Mouse (Mus musculus) lung, postnatal 0 days (tissue): ENCODE results near the gene Zcchc8. TPM values are rescaled to one million over a fixed set of nuclear protein-coding genes. Genes with fewer than 3 reads are reported as not detected.

ENCODE experiments used
- ATAC-seq: fragments of 200-750 bp; cut with Nextera tagmentation; 2 replicates; pipeline ENCODE4 v1.8.0; 2017; ENCODE audit warnings: moderate library complexity
- DNase-seq: peaks from one replicate; pipeline ENCODE4 v3.0.0-alpha.2; 2016; ENCODE audit warnings: low spot score
- H3K27ac ChIP-seq: fragments of 300-500 bp; sonication (generic); 2 replicates; pipeline ENCODE4 v1.5.1; 2014; ENCODE audit warnings: antibody characterized with exemption, mild to moderate bottlenecking, low read length, mixed read lengths
- H3K27me3 ChIP-seq: fragments of 300-500 bp; sonication (generic); replicated peaks from 2 replicates; pipeline ENCODE4 v1.6.1; 2014; ENCODE audit warnings: low read length, mixed read lengths; ENCODE audit not compliant: insufficient read depth
- H3K36me3 ChIP-seq: fragments of 300-500 bp; sonication (generic); 2 replicates; pipeline ENCODE4 v1.6.1; 2014; ENCODE audit warnings: low read length, mixed read lengths; ENCODE audit not compliant: insufficient read depth
- H3K4me1 ChIP-seq: fragments of 300-500 bp; sonication (generic); 2 replicates; pipeline ENCODE4 v1.6.1; 2014; ENCODE audit warnings: antibody characterized with exemption, low read depth, low read length, mixed read lengths; ENCODE audit not compliant: insufficient read depth
- H3K4me2 ChIP-seq: fragments of 300-500 bp; sonication (generic); replicated peaks from 2 replicates; pipeline ENCODE4 v1.6.1; 2014; ENCODE audit warnings: low read depth, mild to moderate bottlenecking, low read length, moderate library complexity, mixed read lengths
- H3K4me3 ChIP-seq: fragments of 300-500 bp; sonication (generic); 2 replicates; pipeline ENCODE4 v1.5.1; 2014; ENCODE audit warnings: low read depth, low read length
- H3K9ac ChIP-seq: fragments of 300-500 bp; sonication (generic); replicated peaks from 2 replicates; pipeline ENCODE4 v1.6.1; 2014; ENCODE audit warnings: low read depth, mild to moderate bottlenecking
- H3K9me3 ChIP-seq: fragments of 300-500 bp; sonication (generic); 2 replicates; pipeline ENCODE4 v1.6.1; 2016; ENCODE audit warnings: low read length, mixed read lengths
- CTCF ChIP-seq: IDR thresholded peaks from 2 replicates; pipeline ENCODE4 v1.5.1; 2016; ENCODE audit warnings: antibody characterized with exemption, mild to moderate bottlenecking
- EP300 ChIP-seq: IDR thresholded peaks from 2 replicates; pipeline ENCODE4 v1.6.1; 2016; ENCODE audit warnings: antibody characterized with exemption, mild to moderate bottlenecking, control low read depth
- WGBS: fragments of 180-500 bp; shearing (Covaris S2); extraction: QIAGEN DNeasy Blood & Tissue Kit; methylation state at CpG from one replicate; pipeline ENCODE4 v1.1.7; 2014; 5-methylcytosine and 5-hydroxymethylcytosine counted together
- polyA plus RNA-seq: library from polyadenylated mRNA; unstranded; fragments of >200 nt; fragmentation: Nextera tagmentation; extraction: Ambion mirVana; gene quantifications from 2 replicates; pipeline ENCODE4 v1.2.1, GENCODE M21; 2015

Gene Zcchc8
- polyA plus RNA-seq, 1 experiment from 2014 or later: 31.6 TPM

DNA sequence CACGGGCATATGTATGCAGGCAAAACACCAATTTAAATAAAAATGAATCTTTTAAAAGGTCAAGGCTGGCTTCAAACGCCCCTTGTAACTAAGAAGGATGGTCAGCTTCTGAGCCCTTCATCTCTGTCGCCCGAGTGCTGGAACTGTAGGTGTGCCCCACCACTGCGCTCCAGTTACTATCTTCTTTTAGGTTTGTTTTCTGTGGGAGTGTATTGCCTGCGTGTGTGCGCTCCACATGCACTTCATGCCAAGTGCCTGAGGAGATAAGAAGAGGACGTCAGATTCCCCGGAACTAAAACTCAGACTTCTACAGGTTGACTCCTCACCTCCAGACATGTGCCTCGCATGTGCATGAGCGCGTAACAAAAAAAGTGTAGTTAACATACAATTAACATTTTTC, 53.0 kb downstream of the Zcchc8 start:
- Histone ChIP-seq H3K4me2 (no peak overlapping the region), H3K9me3 (no peaks in the 10 kb centered on the region), H3K27me3 (no peaks in the 10 kb centered on the region), H3K4me1 (peaks cover 26% of the 10 kb centered on the region), H3K36me3 (no peaks in the 10 kb centered on the region), H3K27ac (0 out of 2 replicates have a peak overlapping the region, but pooled peaks have one; percentile 21), H3K4me3 (no peak overlapping the region), H3K9ac (no peak overlapping the region)
- 69% methylated on average over 12 of the region's 12 CpGs for WGBS
- DNase-seq: no peak
- TF ChIP-seq CTCF: no peak
- no peak for TF ChIP-seq EP300
- no peak for ATAC-seq

DNA sequence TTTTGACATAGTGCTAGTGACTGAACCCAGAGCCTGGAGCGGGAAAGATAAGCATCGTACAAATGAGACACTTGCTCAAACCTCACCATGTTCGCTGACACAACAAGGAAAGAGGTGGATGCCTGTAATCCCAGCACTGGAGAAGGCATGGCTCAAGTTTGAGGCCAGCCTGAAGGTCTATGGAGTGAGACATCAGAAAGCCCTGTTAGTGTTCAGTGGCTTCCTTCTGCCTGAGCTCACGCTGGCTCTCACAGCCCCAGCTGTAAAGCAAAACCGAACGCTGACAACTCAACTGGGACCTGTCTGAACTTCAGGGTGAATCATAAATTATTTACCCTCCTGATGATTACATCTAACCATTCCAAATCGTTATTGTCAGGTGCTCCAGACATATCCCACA, 54.9 kb downstream of the Zcchc8 start:
- ATAC-seq (no peak), DNase-seq (no peak)
- WGBS: 76% methylated on average over 7 of the region's 7 CpGs
- Histone ChIP-seq H3K9ac (no peak overlapping the region), H3K4me2 (no peak overlapping the region), H3K27me3 (no peaks in the 10 kb centered on the region), H3K4me1 (peaks cover 24% of the 10 kb centered on the region), H3K36me3 (no peaks in the 10 kb centered on the region), H3K4me3 (no peak overlapping the region), H3K27ac (peak overlapping the region; percentile 39; the same call in 1 of the 2 replicates), H3K9me3 (no peaks in the 10 kb centered on the region)
- TF ChIP-seq CTCF (no peak), EP300 (no peak)

DNA sequence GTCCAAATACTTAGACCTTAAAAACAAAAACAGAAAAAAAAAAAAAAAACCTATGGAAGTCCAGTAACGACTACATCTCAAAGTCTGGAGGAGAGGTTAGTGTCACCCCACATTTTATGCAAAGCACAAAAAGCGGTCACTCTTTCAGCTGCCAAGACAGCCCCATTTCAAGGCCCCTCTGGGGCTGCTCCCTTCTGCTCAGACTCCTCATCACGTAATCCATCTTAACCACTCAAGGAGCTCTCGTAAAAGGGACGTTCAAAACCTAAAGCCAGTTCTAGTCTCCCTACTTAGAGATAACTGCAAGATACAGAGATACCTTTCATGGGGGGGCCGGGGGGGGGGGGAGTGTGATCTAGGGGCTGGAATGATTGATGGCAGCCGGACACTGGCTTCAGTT, 56.6 kb downstream of the Zcchc8 start:
- DNase-seq (peak; percentile 28), ATAC-seq (no peak)
- no peaks in the 10 kb centered on the region for H3K9me3 ChIP-seq
- H3K4me2 ChIP-seq: no peak overlapping the region
- H3K27ac ChIP-seq: no peak overlapping the region
- H3K9ac ChIP-seq: no peak overlapping the region
- no peaks in the 10 kb centered on the region for H3K27me3 ChIP-seq
- no peaks in the 10 kb centered on the region for H3K36me3 ChIP-seq
- no peak overlapping the region for H3K4me3 ChIP-seq
- no peak for TF ChIP-seq CTCF
- 44% methylated on average over 7 of the region's 7 CpGs for WGBS
- H3K4me1 ChIP-seq: peaks cover 19% of the 10 kb centered on the region

DNA sequence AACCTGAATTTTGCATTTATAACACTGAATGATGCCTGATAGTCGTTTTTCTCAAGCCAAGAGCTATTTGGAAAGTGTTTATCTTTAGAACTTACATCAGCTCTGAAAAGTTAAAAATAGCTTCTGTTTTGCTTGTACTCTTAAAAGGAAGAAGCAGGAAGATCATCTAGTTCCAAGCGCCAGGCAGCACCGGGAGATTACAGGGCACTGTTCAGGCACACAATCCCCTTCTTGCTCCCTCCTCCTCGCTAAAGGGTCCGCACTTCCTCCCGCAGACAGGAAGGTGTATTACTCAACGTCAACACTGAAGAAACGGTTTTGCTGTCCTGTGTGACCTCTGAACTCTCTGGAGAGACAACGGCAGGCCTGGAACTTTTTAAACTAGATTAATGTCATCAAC, 58.8 kb downstream of the Zcchc8 start:
- TF ChIP-seq EP300: peak; percentile 80; the same call in 1 of the 2 replicates
- no peak for TF ChIP-seq CTCF
- H3K4me2 ChIP-seq: no peak overlapping the region
- H3K27ac ChIP-seq: peak overlapping the region; percentile 81
- no peaks in the 10 kb centered on the region for H3K36me3 ChIP-seq
- H3K4me1 ChIP-seq: peaks cover 16% of the 10 kb centered on the region; the same call in 1 of the 2 replicates
- H3K4me3 ChIP-seq: no peak overlapping the region
- H3K9ac ChIP-seq: no peak overlapping the region
- H3K9me3 ChIP-seq: no peaks in the 10 kb centered on the region
- peak; percentile 76 for ATAC-seq
- peak; percentile 89 for DNase-seq
- H3K27me3 ChIP-seq: no peaks in the 10 kb centered on the region
- 11% methylated on average over 9 of the region's 9 CpGs for WGBS

DNA sequence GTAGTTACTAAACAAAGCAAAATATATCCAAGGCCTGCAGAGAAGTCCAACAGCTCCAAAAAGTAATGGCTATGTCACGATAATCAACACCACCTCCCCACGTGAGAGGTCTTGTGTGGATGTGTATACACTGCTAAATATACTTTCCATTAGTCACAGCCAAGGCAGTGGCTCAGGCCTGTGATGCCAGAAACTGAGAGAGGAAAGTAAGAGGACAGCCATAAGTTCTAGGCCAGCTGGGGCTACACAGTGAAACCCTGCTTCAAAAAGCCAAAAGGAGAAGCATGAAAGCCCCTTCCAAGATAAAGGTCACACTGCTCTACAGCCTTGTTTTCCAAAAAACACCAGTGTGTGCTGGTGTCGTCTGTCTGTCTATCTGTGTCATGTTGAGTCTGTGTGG, 59.3 kb downstream of the Zcchc8 start:
- H3K4me1 ChIP-seq: peaks cover 15% of the 10 kb centered on the region; the same call in 1 of the 2 replicates
- DNase-seq: peak; percentile 61

DNA sequence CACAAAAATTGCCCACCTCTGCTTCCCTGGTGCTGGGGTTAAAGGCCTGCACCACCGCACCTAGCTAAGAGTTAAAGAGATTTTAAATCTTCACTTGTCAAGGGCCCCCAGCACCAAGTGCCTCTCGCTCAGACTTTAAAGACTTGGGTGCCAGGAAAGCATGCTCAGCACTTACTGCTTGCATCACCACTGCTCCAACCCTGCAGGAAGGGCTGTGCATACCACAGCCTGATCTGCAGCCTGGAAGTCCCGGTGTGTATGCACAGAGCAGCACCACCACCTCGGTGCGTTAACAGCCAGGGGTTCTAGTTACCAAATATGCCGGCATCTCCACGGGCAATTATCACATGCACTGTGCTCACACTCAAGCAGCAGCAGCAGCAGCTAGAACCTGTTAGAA, 63.2 kb downstream of the Zcchc8 start:
- no peaks in the 10 kb centered on the region for H3K36me3 ChIP-seq
- no peak overlapping the region for H3K27ac ChIP-seq
- H3K9me3 ChIP-seq: no peaks in the 10 kb centered on the region
- ATAC-seq (peak; percentile 65), DNase-seq (peak; percentile 79)
- H3K9ac ChIP-seq: no peak overlapping the region
- H3K4me3 ChIP-seq: no peak overlapping the region
- TF ChIP-seq EP300 (no peak), CTCF (peak; percentile 9; the same call in 1 of the 2 replicates)
- WGBS: 19% methylated on average over 7 of the region's 7 CpGs
- H3K27me3 ChIP-seq: no peaks in the 10 kb centered on the region
- peaks cover 6% of the 10 kb centered on the region; the same call in 1 of the 2 replicates for H3K4me1 ChIP-seq
- no peak overlapping the region for H3K4me2 ChIP-seq

More for the DNA sequence above, 59.3 kb downstream of the Zcchc8 start:
- no peak overlapping the region for H3K4me2 ChIP-seq
- TF ChIP-seq EP300 (no peak), CTCF (no peak)
- H3K27me3 ChIP-seq: no peaks in the 10 kb centered on the region
- no peak overlapping the region for H3K4me3 ChIP-seq
- H3K9me3 ChIP-seq: no peaks in the 10 kb centered on the region
- H3K36me3 ChIP-seq: no peaks in the 10 kb centered on the region
- ATAC-seq: peak; percentile 57
- no peak overlapping the region for H3K9ac ChIP-seq
- peak overlapping the region; percentile 81 for H3K27ac ChIP-seq
- WGBS: 44% methylated on average over 3 of the region's 3 CpGs

DNA sequence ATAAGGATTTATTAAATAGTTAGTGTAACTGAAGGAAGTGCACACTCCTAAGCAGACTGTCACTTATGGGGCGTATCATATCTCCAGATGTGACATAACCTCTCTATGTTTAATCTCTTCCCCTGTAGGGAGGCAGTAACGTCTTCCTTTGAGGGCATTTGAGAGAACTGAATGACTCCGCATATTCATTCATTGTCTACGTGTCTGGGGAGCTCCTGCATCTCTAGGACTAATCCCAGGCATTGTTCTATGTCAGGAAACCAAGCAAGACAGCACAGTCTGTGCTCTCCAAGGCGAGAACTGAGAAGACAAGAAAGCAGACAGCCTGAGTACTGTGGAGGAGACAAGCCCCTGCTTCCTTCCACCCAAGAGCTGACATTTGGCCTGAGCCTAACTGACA, 66.0 kb downstream of the Zcchc8 start:
- peak overlapping the region; percentile 44 for H3K27ac ChIP-seq
- ATAC-seq: peak; percentile 90
- TF ChIP-seq EP300 (peak; percentile 97), CTCF (no peak)

More for the DNA sequence above, 66.0 kb downstream of the Zcchc8 start:
- H3K27me3 ChIP-seq: no peaks in the 10 kb centered on the region
- no peak overlapping the region for H3K9ac ChIP-seq
- no peaks in the 10 kb centered on the region for H3K36me3 ChIP-seq
- WGBS: 54% methylated on average over 5 of the region's 5 CpGs
- H3K4me3 ChIP-seq: no peak overlapping the region
- no peak overlapping the region for H3K4me2 ChIP-seq
- H3K4me1 ChIP-seq: no peaks in the 10 kb centered on the region; the same call in 1 of the 2 replicates
- DNase-seq: peak; percentile 48
- no peaks in the 10 kb centered on the region for H3K9me3 ChIP-seq
